Mouse (Mus musculus) urinary bladder, adult 18-20 months (tissue): ENCODE data around the gene H6pd.

Source experiments
- DNase-seq, 2 experiments: peaks; one replicate each; pipeline ENCODE4 v3.0.0; 2022; ENCODE audit warnings: low spot score in 2 of 2, mixed read lengths in 2 of 2

Gene H6pd

DNA sequence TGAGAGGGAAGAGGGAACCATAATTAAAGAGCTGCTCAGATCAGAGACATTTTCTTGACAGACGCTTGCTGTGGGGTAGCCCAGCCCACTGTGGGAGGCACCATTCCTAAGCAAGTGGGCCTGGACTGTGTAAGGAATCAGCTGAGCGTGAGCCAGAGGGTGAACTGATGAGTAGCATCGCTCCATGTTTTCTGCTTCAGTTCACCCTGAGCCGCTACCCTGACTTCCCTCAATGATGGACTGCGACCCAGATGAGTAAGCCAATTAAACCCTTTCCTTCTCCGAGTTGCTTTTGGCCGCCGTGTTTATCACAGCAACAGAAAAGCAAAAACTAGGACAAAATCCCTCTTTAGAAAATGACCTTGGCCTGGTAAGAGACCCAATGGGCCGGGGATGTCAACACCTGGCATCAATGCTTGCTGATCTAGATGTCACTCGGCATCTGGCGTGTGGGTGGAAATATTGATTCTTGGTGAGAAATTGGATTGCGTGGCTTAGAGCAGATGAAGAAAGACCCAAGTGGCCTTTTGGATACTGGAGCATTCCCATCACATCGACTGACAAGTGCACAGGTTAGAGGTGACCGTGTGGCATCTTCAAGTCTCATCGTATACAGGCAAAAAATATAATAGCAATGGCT, 11.0 kb upstream of the H6pd start:
- no peak for DNase-seq

DNA sequence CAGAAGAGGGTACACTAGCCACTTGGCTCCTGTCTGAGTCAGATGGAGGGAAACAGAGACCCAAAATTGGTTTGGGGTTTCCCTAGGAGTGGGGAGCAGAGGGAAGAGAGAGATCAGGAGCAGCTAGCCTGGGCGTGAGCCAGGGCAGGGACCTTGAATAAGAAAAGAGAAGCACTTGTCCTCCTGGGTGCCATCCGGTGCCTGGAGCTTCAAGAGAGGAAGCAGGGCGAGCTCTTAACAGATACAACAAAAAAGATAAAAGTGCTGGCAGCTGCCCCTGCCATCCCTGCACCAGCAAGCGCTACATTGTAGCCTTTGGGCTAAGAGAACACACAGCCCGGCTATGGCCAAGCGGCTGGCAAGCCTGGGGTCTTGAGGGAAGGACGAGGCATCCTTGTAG, 6.6 kb upstream of the H6pd start:
- DNase-seq, result no peak

DNA sequence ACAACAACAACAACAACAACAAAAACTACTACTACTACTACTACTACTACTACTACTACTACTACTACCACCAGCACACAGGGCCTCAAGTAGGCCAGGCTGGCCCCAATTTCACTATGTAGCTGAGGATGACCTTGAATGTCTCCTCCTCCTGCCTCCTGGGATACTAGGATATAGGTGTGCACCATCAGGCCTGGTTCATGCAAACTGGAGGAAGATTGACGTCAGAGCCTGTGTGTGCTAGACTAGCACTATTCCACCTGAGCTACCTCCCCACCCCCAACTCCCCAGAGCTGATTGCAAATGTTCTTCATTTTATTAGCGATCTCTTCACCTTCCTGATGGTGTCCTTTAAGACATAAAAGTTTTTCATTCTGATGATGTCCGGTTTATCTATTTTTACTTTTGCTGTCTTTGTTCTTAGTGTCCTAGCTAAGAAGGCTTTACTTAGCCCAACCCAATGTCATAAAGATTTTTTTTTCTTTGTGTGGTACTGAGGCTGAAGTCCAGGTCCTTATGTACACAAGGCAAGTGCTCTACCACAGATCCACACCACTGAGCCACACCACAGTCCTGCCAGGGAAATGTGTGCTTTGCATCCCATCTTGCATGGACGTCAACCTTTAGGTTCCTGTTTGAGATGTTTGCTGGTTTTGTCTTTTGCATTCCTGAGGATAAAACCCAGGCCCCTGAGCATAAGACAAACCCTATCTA, 5.7 kb upstream of the H6pd start:
- no peak for DNase-seq

DNA sequence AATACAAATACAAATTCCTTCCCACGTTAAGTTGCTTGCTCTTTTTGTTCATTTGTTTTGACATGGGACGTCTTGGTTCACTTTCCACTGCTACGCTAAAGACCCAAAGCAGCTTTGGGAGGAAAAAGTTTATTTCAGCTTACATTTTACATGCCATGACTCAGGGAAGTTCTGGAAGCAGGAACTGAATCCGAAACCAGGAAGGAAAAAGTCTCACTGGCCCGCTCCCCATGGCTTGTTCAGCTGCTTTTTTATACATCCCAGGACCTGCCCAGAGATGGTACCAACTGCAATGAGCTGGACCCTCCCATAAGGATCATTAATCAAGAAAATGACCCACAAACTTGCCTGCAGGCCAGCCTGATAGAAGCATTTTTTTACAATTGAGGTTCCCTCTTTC, 5.0 kb upstream of the H6pd start:
- DNase-seq, result no peak

DNA sequence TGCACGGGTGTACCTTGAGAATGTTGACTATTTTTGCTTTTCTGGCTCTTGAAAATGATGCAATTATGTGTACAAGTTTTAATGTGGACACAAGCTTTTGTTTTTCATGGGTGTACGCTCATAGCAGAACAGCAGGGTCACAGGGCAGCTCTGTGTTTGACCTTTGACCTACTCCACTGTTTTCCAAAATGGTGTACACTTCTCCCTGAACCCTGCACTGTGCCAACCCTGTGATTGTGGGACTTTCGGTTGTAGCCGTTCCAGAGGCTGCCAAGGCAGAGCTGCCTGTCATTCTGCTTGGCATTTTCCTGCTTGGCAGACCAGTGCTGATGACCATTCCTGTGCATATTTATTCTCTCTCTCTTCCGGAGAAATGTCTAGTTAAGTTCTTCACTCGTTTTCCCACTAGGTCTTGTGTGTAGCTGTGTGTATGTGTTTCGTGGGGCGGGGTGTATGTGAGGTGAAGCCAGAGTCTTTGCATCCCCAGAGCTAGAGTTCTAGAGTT, 4.4 kb upstream of the H6pd start:
- DNase-seq, result no peak

DNA sequence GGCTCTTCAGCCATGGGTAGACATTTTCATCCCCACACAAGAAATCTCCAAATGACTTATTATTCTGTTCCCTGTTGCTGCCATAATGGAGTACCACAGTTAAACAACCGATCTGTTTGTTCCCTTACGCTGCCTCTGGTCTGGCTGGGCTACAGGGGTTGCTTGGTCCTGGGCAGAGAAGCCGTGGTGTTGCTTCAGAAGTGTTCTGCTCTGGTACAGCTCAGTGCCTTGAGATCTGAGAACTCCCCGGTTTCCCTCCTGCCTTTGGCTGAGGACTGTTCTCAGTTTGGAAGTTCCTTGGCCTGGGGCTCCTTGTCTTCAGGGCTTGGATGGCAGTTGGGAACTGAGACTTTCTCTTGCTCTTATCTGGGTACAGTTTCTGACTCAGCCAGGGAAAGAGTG, 3.5 kb upstream of the H6pd start:
- DNase-seq, result no peak

DNA sequence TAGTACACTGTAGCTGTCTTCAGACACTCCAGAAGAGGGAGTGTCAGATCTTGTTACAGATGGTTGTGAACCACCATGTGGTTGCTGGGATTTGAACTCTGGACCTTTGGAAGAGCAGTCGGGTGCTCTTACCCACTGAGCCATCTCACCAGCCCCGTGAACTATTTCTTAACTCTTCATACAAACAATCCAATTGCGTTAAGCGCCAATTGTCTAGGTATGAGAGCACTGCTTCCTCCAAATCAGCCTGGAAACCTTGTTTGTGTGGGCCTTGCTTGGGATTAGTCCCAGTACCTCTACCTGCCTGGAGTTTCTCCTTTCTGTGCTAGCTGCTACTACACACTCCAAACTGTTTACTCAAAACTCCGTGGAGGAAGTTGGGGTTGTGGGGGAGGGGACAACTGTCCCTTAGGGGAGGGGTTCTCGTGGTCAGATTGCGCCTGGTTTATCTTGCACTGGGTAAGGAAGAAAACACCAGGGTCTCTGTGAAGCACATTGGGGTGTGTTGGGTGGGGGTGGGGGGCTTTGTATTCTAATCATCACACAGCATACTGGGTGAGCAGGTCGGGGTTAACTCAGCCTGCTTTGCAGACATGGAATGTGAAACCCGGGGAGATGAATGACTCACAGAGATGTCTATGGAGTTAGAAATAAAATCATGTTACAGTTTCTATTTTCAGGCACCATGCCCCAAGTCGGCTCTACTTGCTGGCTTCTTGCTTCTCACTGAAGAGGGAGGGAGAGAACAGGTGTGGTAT, 2.9 kb upstream of the H6pd start:
- no peak for DNase-seq

DNA sequence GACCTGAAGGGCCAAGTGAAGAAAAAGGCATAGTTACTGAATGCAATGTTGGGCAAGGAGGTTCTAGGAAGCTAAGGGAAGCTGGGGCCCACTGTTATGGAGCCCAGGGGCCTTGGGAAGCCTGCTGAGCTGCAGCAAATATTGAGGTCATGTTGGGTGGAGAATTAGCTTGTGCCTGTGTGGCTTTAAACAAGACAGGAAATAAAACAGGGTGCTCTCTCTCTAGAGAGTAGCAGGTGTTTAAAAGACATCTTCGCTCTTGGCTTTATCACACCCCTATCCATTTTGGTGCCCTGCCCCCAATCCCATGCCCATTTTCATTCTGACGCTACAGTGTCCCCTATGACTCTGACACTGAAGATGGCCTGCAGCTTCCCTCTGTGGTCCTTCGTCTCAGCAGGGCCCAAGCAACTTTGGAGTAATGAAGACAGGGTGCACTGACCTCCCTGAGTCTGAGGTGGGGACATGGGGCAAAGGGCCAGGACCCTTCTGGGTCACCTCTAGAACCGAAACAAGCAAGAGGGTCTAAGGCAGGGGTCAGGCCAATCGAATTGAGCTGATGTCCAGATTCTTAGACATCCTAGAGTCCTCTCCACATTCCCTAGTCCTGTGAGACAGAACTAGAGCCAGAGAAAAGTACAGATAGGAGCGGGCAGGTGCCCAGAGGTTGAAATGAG, 1.4 kb upstream of the H6pd start:
- no peak for DNase-seq

DNA sequence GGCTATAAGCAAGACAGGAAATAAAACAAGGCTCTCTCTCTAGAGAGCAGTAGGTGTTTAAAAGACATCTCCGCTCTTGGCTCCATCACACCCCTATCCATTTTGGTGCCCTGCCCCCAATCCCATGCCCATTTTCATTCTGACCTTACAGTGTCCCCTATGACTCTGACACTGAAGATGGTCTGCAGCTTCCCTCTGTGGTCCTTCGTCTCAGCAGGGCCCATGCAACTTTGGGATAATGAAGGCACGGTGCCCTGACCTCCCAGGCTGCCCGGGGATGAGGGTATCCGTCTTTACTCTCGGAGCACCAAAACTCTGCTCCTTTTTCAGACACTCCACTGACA, 736 bp upstream of the H6pd start:
- DNase-seq, result no peak

DNA sequence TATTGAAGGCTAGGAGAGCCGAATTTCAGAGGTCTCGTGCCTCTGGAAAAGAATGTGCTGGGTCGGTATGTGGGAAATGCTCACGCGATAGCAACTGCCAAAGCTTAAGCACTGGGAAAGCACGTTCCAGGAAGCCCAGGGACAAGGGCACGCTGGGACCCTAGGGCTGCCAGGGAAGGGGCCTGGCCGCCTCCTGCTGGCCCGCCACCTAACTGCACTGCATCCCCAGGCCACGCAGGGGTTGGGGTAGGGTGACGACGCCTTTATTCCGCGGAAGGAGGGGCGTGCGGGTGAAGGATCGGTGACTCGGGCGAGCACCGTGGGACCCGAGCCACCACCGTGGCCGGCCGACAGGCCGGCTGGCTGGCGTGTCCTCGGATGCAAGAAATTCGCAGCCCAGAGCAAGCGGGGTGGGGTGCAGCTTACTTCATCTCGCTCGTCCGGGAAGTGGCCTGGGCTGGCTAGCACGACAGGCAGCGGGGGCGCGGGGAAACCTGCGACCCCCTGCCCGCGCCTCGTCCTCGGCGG, 434 bp downstream of the H6pd start:
- DNase-seq, result peak; percentile 53 to 76

DNA sequence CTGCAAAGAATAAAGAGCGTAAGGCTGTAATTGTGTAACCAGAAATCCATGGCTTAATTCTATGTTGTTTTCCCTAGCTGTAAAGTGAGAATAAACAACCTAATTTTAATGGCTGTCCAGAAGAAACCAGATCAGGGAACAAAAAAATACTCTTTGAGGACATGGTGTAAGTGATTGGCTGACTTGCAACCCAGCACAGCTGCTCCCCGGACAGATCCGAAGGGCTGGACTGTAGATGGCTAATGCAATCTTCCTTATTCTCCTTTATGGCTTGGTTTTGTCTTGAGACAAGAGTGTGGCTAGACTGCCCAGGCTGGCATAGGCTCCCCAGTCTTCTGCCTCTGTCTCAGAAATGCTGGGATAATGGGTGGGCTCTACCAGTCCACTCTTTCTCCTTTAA, 1.4 kb downstream of the H6pd start:
- DNase-seq, result no peak

DNA sequence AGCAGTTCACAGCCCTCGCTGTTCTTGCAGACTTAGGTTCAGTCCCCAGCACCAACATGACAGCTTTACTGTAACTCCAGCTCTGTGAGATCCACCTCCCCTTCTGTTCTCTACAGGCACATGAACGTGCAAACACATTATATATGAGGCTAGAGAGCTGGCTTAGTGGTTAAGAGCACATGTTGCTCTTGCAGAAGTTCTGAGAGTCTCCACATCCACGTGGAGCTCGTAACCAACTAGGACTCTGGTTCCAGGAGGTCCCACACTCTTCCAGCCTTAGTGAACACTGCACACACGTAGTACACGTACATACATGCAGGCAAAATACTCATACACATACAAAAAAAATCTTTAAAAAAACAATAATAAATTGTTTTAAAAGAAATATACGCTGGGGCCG, 1.8 kb downstream of the H6pd start:
- no peak for DNase-seq

DNA sequence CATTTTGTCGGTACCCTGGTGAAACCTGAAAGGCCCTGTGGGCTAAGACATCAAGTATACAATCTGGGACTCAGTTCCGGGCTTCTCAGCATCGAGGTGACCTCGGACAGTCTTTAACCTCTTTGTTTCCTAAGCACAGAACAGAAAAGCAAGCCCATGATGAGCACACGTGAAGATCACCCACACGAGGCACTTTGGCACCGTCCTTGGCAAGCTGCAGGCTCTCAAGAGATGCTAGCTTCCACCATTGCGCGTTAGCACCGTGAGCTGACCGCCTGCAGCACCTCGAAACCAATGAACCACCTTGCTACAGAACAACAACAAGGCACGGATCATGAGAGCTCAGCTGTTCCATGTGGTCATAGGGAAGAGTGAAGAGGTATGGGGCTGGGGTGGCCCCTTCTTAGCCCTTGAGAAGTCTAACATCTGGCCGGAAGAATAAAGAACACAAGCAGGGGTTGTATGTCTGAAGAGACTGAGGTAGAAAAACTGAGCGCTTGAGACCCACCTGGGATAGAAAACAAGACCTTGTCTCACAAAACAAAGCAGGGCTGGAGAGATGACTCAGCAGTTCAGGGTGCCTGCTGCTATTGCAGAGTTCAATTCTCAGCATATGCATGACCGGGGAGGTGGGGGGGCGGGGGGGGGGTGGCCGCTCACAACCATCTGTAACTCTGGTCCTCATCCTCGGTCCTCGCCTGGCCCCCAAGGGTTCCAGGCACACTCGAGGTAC, 2.5 kb downstream of the H6pd start:
- DNase-seq, result no peak

DNA sequence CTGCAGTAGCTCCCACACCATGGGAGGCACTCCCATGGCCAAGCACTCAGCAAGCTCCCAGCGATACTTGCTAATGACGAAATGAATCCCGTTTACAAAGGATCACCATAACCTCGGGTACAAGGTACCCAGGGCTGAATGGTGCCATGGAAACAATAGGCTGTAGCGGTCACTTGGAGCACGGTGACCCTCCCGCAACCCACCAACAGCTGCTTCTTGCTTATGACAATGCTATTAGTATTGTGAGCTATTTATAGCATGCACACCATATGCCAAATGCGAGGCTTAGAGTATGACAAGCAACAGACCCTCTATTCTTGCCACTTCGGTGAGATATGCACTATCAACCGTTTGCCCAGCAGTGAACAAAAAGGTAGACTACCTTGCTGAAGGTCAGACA, 3.6 kb downstream of the H6pd start:
- no peak for DNase-seq

DNA sequence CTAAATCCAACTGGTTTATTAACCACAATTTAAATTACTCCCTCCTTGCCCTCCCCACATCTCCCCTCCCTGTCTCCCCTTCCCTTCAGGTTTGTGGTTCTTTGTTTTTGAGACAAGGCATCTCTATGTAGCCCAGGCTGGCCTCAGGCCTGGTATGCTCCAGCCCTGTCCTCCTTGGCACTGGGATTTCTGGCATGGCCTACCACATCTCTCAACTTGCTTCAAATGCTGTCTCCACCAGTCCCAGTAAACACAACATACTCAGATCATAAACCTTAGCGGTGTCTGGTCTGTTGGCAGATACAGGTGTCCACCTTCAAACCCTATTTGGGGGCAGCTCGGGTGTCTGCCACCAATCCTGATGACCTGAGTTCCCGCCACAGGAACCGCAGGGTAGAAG, 5.2 kb downstream of the H6pd start:
- no peak for DNase-seq

DNA sequence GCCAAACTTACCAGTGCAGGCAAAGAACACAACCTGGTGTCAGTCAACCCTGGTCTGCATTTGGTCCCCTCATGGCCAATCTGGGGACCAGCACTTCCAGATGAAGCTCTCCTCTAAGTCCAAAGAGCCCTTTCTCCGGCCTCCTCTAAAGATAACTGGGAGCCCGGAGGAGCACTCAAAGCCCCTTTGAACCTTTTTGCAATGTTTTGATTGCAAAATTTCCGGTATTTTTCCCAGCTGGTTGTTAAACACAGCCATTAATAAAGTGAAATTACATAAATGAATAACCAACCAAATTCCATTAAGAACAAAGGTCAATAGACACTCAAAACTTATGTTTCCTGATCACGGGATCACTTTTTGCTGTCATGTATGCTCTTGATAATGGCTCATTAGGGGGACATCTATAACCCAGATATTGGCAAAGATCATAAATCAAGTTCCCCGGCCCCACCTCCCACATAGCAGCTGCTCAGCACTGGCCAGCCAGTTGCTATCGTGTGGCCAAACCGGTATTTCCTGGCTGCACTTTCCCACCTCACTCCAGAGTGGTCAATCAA, 5.7 kb downstream of the H6pd start:
- DNase-seq, result peak; percentile 50 to 74

DNA sequence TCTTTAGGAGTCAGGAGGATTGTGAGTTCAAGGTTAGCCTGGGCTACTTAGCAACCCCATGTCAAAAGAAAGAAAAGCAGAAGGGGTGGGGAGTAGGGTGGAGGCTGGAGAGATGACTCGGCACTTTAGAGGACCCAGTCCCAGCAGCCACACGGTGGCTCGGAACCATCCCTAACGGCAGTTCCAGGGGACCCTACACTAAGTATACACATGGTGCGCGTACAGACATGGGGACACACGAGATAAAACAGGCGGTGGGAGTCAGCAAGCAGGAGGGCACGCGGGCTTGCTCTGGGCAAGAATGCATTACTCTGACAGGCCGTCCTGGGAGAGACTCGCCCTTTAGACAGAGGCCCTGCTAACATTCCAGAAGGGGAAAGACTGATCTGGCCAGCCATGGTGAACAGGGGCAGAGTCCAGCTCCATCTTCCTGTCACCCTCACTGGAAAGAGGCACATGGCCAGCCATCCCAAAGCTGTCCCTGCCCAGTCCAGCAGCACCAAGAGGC, 6.7 kb downstream of the H6pd start:
- peak in 1 of 2 experiments; percentile 35 for DNase-seq

DNA sequence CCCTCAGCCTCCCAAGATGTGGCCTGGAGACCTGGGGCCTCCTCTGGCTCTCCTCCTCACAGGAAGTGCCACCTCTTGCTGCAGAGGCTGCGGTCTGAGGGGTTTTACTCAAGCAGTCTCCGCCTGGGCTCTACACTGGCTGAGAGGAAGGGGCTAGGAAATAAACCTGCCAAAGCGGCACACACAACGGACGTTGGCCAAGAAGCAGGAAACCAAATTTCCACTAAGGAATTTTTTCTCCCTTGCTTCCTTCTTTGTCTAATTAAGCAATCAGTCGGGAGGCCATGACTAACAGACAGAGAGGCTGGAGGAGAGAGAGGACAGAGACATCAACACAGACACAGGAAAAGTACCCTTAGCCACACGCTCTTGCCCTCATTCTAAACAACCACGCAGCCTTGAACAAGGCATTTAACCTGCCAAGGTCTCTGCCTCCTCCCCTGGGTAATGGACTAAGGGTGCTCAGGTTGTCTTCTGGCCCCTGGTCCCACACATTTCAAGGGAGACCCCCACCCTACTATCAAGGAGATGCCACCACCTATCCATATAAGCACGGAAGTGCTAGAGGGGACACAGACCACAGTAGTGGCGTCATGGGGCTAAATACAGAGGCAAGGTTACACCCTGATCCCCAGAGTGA, 7.5 kb downstream of the H6pd start:
- DNase-seq, result no peak

DNA sequence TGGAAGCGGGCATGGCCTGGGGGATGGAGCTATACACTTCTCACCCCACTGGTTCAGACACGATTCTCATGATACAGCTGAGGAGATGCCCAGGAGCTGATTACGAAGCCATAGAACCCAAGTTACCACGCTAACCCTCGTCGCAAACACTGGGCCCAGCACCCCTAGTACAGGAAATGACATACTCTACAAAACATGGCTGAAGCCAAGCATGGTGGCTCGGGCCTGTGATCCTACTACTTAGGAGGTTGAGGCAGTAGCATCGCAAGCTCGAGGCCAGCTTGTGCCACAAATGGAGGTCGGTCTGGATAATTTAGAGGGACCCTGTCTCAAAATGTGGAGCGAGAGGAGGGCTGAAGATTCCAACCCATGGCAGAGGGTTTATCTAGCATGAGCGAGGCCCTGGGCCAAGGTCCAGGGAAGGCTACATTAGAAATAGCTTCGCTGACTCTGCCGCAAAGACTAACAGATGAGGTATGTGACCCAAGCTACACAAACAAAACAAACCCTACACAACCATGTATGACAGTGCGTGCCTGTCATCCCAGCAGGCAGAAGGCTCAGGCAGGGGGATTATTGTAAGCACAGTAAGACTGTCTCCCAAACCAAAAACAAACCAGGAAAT, 8.8 kb downstream of the H6pd start:
- no peak for DNase-seq

DNA sequence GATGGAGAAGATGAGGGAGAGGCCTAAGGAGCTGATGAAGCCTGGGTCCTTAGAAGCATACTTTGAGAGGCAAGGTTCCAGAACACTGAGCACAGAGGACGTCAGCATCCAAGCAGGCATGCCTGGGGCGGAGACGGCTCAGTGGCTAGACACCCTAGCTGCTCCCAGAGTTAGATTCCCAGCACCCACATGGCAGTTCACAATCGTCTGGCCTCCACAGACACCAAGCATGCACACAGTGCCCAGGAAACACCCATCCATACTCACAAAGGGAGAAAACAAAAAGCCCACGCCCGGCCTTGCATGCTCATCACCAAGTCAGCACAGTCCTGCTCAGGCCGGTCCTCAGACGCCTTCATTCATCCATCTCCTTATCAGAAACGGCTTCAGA, 9.3 kb downstream of the H6pd start:
- no peak for DNase-seq
